Mouse (Mus musculus) kidney, embryonic 15.5 days (tissue): ENCODE measurements around the gene Krt84. TPM values are rescaled to one million over a fixed set of nuclear protein-coding genes. Genes with fewer than 3 reads are reported as not detected.

ENCODE experiments used
- ATAC-seq: fragments of 200-750 bp; cut with Nextera tagmentation; replicated peaks from 2 replicates; pipeline ENCODE4 v1.8.0; 2017; ENCODE audit warnings: moderate TSS enrichment; ENCODE audit not compliant: low FRiP score
- H3K27ac ChIP-seq: fragments of 300-500 bp; sonication (generic); 2 replicates; pipeline ENCODE4 v1.5.1; 2015; ENCODE audit warnings: mild to moderate bottlenecking, inconsistent platforms
- H3K27me3 ChIP-seq: fragments of 300-500 bp; sonication (generic); 2 replicates; pipeline ENCODE4 v1.6.1; 2015; ENCODE audit warnings: inconsistent platforms
- H3K36me3 ChIP-seq: fragments of 300-500 bp; sonication (generic); 2 replicates; pipeline ENCODE4 v1.6.1; 2015; ENCODE audit warnings: inconsistent platforms
- H3K4me1 ChIP-seq: fragments of 300-500 bp; sonication (generic); 2 replicates; pipeline ENCODE4 v1.6.1; 2015; ENCODE audit warnings: inconsistent platforms
- H3K4me2 ChIP-seq: fragments of 300-500 bp; sonication (generic); 2 replicates; pipeline ENCODE4 v1.6.1; 2015; ENCODE audit warnings: moderate library complexity, mild to moderate bottlenecking, inconsistent platforms
- H3K4me3 ChIP-seq: fragments of 300-500 bp; sonication (generic); replicated peaks from 2 replicates; pipeline ENCODE4 v1.5.1; 2015; ENCODE audit warnings: mild to moderate bottlenecking, inconsistent platforms
- H3K9ac ChIP-seq: fragments of 300-500 bp; sonication (generic); 2 replicates; pipeline ENCODE4 v1.6.1; 2015; ENCODE audit warnings: mild to moderate bottlenecking, inconsistent platforms
- H3K9me3 ChIP-seq: fragments of 300-500 bp; sonication (generic); replicated peaks from 2 replicates; pipeline ENCODE4 v1.6.1; 2016; ENCODE audit warnings: inconsistent platforms
- WGBS: fragments of 180-500 bp; shearing (Covaris S2); methylation state at CpG from one replicate; pipeline ENCODE4 v1.1.7; 2015; ENCODE audit warnings: mixed read lengths; 5-methylcytosine and 5-hydroxymethylcytosine counted together
- polyA plus RNA-seq: library from polyadenylated mRNA; unstranded; fragments of >200 nt; fragmentation: Nextera tagmentation; extraction: Ambion mirVana; gene quantifications from 2 replicates; pipeline ENCODE4 v1.2.1, GENCODE M21; 2015

The Krt84 gene
- polyA plus RNA-seq = 0.31 TPM in 1 of 2 replicates, not detected in the other

- Histone ChIP-seq H3K4me2 (no peak within 1 kb of the TSS), H3K4me1 (peaks cover 12% of the 10 kb centered on the region), H3K9me3 (no peaks in the 10 kb centered on the region), H3K9ac (no peak within 1 kb of the TSS), H3K4me3 (no peak within 1 kb of the TSS), H3K27me3 (no peaks in the 10 kb centered on the region), H3K36me3 (no peaks in the 10 kb centered on the region), H3K27ac (no peak within 1 kb of the TSS)
- ATAC-seq = no peak
- 66% methylated on average over 7 of the region's 7 CpGs for WGBS
Measured at GRCm38 (mm10) chr15:101532720-101533119, at the start of gene Krt84. TSS of gene Krt84 (minus strand) at chr15:101532820.

- Histone ChIP-seq H3K4me2 (no peak overlapping the region), H3K9me3 (no peaks in the 10 kb centered on the region), H3K27ac (no peak overlapping the region), H3K4me3 (no peak overlapping the region), H3K4me1 (no peaks in the 10 kb centered on the region), H3K9ac (no peak overlapping the region), H3K36me3 (no peaks in the 10 kb centered on the region), H3K27me3 (no peaks in the 10 kb centered on the region)
- WGBS = 79% methylated on average over 3 of the region's 3 CpGs
- no peak for ATAC-seq
Measured at GRCm38 (mm10) chr15:101581701-101582100, 49.1 kb upstream of the Krt84 start.

GRCm38 (mm10) chr15:101575506-101575905 is 42.9 kb upstream of the Krt84 start:
- H3K27me3 ChIP-seq = 0 out of 2 replicates have a peak, but pooled peaks cover 7% of the 10 kb centered on the region
- WGBS = 83% methylated on average over 5 of the region's 5 CpGs
- H3K4me3 ChIP-seq = no peak overlapping the region
- no peaks in the 10 kb centered on the region for H3K36me3 ChIP-seq
- no peak overlapping the region for H3K4me2 ChIP-seq
- H3K9me3 ChIP-seq = no peaks in the 10 kb centered on the region
- no peak overlapping the region for H3K27ac ChIP-seq
- no peak for ATAC-seq
- H3K9ac ChIP-seq = no peak overlapping the region
- peaks cover 15% of the 10 kb centered on the region for H3K4me1 ChIP-seq

- Histone ChIP-seq H3K4me2 (peak within 1 kb of the TSS; percentile 6; the same call in 1 of the 2 replicates), H3K4me3 (no peak within 1 kb of the TSS)
Measured at GRCm38 (mm10) chr15:101573796-101574345, 41.3 kb upstream of the Krt84 start, which contains the start of gene Krt75. TSS of gene Krt75 (minus strand) at chr15:101573904.

GRCm38 (mm10) chr15:101567780-101568179 is 35.2 kb upstream of the Krt84 start:
- Histone ChIP-seq H3K9me3 (no peaks in the 10 kb centered on the region), H3K4me3 (no peak overlapping the region), H3K27me3 (peaks cover 23% of the 10 kb centered on the region; the same call in 1 of the 2 replicates), H3K36me3 (no peaks in the 10 kb centered on the region), H3K4me1 (no peaks in the 10 kb centered on the region), H3K27ac (no peak overlapping the region), H3K9ac (no peak overlapping the region), H3K4me2 (no peak overlapping the region)
- WGBS = 57% methylated on average over 7 of the region's 7 CpGs
- no peak for ATAC-seq

More at GRCm38 (mm10) chr15:101573796-101574345, 41.3 kb upstream of the Krt84 start, which contains the start of gene Krt75:
- H3K27ac ChIP-seq = no peak within 1 kb of the TSS
- ATAC-seq = 0 out of 2 replicates have a peak, but pooled peaks have one; percentile 67
- H3K4me1 ChIP-seq = peaks cover 15% of the 10 kb centered on the region
- H3K36me3 ChIP-seq = no peaks in the 10 kb centered on the region
- WGBS = 39% methylated on average over 15 of the region's 15 CpGs
- 0 out of 2 replicates have a peak, but pooled peaks cover 10% of the 10 kb centered on the region for H3K27me3 ChIP-seq
- no peak within 1 kb of the TSS for H3K9ac ChIP-seq
- no peaks in the 10 kb centered on the region for H3K9me3 ChIP-seq

GRCm38 (mm10) chr15:101562850-101563249 is 30.2 kb upstream of the Krt84 start, which contains the start of gene Krt90:
TSS of gene Krt90 (minus strand) at chr15:101562950.
- 71% methylated on average over 5 of the region's 5 CpGs for WGBS
- H3K9ac ChIP-seq = no peak within 1 kb of the TSS
- no peak for ATAC-seq
- peaks cover 7% of the 10 kb centered on the region for H3K4me1 ChIP-seq
- no peak within 1 kb of the TSS for H3K27ac ChIP-seq
- H3K9me3 ChIP-seq = no peaks in the 10 kb centered on the region
- H3K36me3 ChIP-seq = no peaks in the 10 kb centered on the region
- H3K4me2 ChIP-seq = no peak within 1 kb of the TSS
- H3K27me3 ChIP-seq = peaks cover 15% of the 10 kb centered on the region; the same call in 1 of the 2 replicates
- no peak within 1 kb of the TSS for H3K4me3 ChIP-seq

GRCm38 (mm10) chr15:101558034-101558646 is 25.5 kb upstream of the Krt84 start:
- no peaks in the 10 kb centered on the region for H3K36me3 ChIP-seq
- H3K27ac ChIP-seq = no peak overlapping the region
- no peak overlapping the region for H3K9ac ChIP-seq
- no peak overlapping the region for H3K4me3 ChIP-seq
- H3K27me3 ChIP-seq = peaks cover 5% of the 10 kb centered on the region
- ATAC-seq = peak; percentile 65
- no peak overlapping the region for H3K4me2 ChIP-seq
- H3K9me3 ChIP-seq = no peaks in the 10 kb centered on the region
- H3K4me1 ChIP-seq = peaks cover 12% of the 10 kb centered on the region
- 3% methylated on average over 7 of the region's 7 CpGs for WGBS

- H3K36me3 ChIP-seq = no peaks in the 10 kb centered on the region
- no peak overlapping the region for H3K4me3 ChIP-seq
- H3K27ac ChIP-seq = no peak overlapping the region
- no peak overlapping the region for H3K9ac ChIP-seq
- peak overlapping the region; percentile 36; the same call in 1 of the 2 replicates for H3K4me2 ChIP-seq
- WGBS = 1% methylated on average over 11 of the region's 11 CpGs
- H3K4me1 ChIP-seq = peaks cover 14% of the 10 kb centered on the region
- peak; percentile 68 for ATAC-seq
- peaks cover 32% of the 10 kb centered on the region for H3K27me3 ChIP-seq
- no peaks in the 10 kb centered on the region for H3K9me3 ChIP-seq
Measured at GRCm38 (mm10) chr15:101553169-101553568, 20.5 kb upstream of the Krt84 start.

GRCm38 (mm10) chr15:101552188-101552587 is 19.6 kb upstream of the Krt84 start:
- no peak overlapping the region for H3K27ac ChIP-seq
- peaks cover 32% of the 10 kb centered on the region for H3K27me3 ChIP-seq
- 44% methylated on average over 8 of the region's 8 CpGs for WGBS
- H3K9me3 ChIP-seq = no peaks in the 10 kb centered on the region
- no peak overlapping the region for H3K9ac ChIP-seq
- H3K36me3 ChIP-seq = no peaks in the 10 kb centered on the region
- H3K4me1 ChIP-seq = peaks cover 7% of the 10 kb centered on the region
- no peak overlapping the region for H3K4me2 ChIP-seq
- ATAC-seq = no peak
- H3K4me3 ChIP-seq = no peak overlapping the region

- Histone ChIP-seq H3K27ac (no peak within 1 kb of the TSS), H3K36me3 (no peaks in the 10 kb centered on the region), H3K9me3 (no peaks in the 10 kb centered on the region), H3K4me3 (no peak within 1 kb of the TSS), H3K4me1 (peaks cover 7% of the 10 kb centered on the region), H3K27me3 (peaks cover 32% of the 10 kb centered on the region), H3K4me2 (no peak within 1 kb of the TSS), H3K9ac (no peak within 1 kb of the TSS)
- ATAC-seq = no peak
- 51% methylated on average over 7 of the region's 7 CpGs for WGBS
Measured at GRCm38 (mm10) chr15:101550567-101550966, 17.9 kb upstream of the Krt84 start, which contains the start of gene Krt82. TSS of gene Krt82 (minus strand) at chr15:101550667.

GRCm38 (mm10) chr15:101544478-101544877 is 11.9 kb upstream of the Krt84 start:
- Histone ChIP-seq H3K36me3 (no peaks in the 10 kb centered on the region), H3K27me3 (no peaks in the 10 kb centered on the region), H3K4me1 (peaks cover 7% of the 10 kb centered on the region), H3K9ac (no peak overlapping the region), H3K4me3 (no peak overlapping the region), H3K9me3 (no peaks in the 10 kb centered on the region), H3K4me2 (no peak overlapping the region), H3K27ac (no peak overlapping the region)
- 62% methylated on average over 3 of the region's 3 CpGs for WGBS
- no peak for ATAC-seq

GRCm38 (mm10) chr15:101542543-101542942 is 9.9 kb upstream of the Krt84 start:
- no peak for ATAC-seq
- Histone ChIP-seq H3K27ac (no peak overlapping the region), H3K9ac (no peak overlapping the region), H3K9me3 (no peaks in the 10 kb centered on the region), H3K4me1 (peaks cover 18% of the 10 kb centered on the region), H3K4me2 (no peak overlapping the region), H3K27me3 (no peaks in the 10 kb centered on the region), H3K4me3 (no peak overlapping the region), H3K36me3 (no peaks in the 10 kb centered on the region)
- 60% methylated on average over 9 of the region's 9 CpGs for WGBS
